Mouse (Mus musculus) intestine, embryonic 15.5 days (tissue): ENCODE data around the gene Miga1. TPM values are rescaled to one million over a fixed set of nuclear protein-coding genes. Genes with fewer than 3 reads are reported as not detected.

ENCODE experiments used
- ATAC-seq: fragments of 200-750 bp; cut with Nextera tagmentation; 2 replicates; pipeline ENCODE4 v1.8.0; 2017; ENCODE audit warnings: moderate TSS enrichment, moderate library complexity
- H3K27ac ChIP-seq: fragments of 300-500 bp; sonication (generic); 2 replicates; pipeline ENCODE4 v1.5.1; 2015; ENCODE audit warnings: mild to moderate bottlenecking, inconsistent platforms
- H3K27me3 ChIP-seq: fragments of 300-500 bp; sonication (generic); replicated peaks from 2 replicates; pipeline ENCODE4 v1.6.1; 2015; ENCODE audit warnings: inconsistent platforms
- H3K36me3 ChIP-seq: fragments of 300-500 bp; sonication (generic); 2 replicates; pipeline ENCODE4 v1.6.1; 2015; ENCODE audit warnings: inconsistent platforms
- H3K4me1 ChIP-seq: fragments of 300-500 bp; sonication (generic); replicated peaks from 2 replicates; pipeline ENCODE4 v1.6.1; 2015; ENCODE audit warnings: inconsistent platforms
- H3K4me2 ChIP-seq: fragments of 300-500 bp; sonication (generic); replicated peaks from 2 replicates; pipeline ENCODE4 v1.6.1; 2015; ENCODE audit warnings: mild to moderate bottlenecking, inconsistent platforms
- H3K4me3 ChIP-seq: fragments of 300-500 bp; sonication (generic); replicated peaks from 2 replicates; pipeline ENCODE4 v1.5.1; 2015; ENCODE audit warnings: inconsistent platforms
- H3K9ac ChIP-seq: fragments of 300-500 bp; sonication (generic); 2 replicates; pipeline ENCODE4 v1.6.1; 2015; ENCODE audit warnings: inconsistent platforms
- H3K9me3 ChIP-seq: fragments of 300-500 bp; sonication (generic); 2 replicates; pipeline ENCODE4 v1.6.1; 2016; ENCODE audit warnings: inconsistent platforms
- WGBS: fragments of 180-500 bp; shearing (Covaris S2); methylation state at CpG from one replicate; pipeline ENCODE4 v1.1.7; 2015; 5-methylcytosine and 5-hydroxymethylcytosine counted together
- polyA plus RNA-seq: library from polyadenylated mRNA; unstranded; fragments of >200 nt; fragmentation: Nextera tagmentation; extraction: Ambion mirVana; gene quantifications from 2 replicates; pipeline ENCODE4 v1.2.1, GENCODE M21; 2015

Gene Miga1
- polyA plus RNA-seq, 1 experiment from 2014 or later: 17.4 TPM

DNA sequence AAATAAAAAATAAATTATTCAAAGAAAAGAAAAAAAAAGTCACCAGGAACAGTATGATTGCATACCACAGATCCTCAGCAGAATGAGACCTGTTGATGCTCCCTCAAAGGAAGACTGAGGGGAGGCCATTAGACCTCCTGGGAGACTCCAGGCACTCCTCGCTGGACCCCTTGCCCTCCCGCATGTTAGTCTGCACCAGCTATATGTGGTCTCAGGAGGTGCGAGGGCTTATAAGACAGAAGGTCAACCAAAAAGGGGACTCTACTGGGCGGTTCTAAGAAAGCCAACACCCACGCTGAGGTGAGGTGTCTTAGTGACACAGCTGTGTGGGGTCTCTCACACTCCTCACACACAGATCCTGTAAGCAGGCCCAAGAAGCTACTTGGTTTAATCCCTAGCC, 44.3 kb downstream of the Miga1 start:
- Histone ChIP-seq H3K27me3 (no peaks in the 10 kb centered on the region), H3K4me3 (no peak overlapping the region), H3K4me2 (no peak overlapping the region), H3K9me3 (no peaks in the 10 kb centered on the region), H3K36me3 (no peaks in the 10 kb centered on the region), H3K27ac (no peak overlapping the region), H3K9ac (no peak overlapping the region), H3K4me1 (0 out of 2 replicates have a peak, but pooled peaks cover 8% of the 10 kb centered on the region)
- WGBS: 94% methylated on average over 5 of the region's 5 CpGs
- ATAC-seq: no peak

DNA sequence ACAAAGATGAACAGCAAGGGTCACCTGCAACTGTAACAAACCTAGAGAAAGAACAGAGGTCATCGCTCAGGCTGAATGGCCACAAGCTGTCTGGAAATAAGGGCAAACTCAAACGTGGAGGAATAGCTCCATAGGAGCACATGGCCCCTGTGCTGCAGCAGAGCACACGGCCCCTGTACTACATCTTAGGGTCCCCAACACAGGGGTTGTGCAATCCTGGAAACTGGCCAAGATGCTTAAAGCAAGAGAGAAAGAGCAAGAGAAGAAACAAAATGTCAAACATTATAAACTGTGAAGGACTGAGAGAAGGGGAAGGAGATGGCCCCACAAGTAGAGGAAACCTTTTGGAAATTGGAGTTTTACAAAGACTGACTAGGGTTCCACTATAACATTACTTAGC, 45.8 kb downstream of the Miga1 start:
- no peak overlapping the region for H3K27ac ChIP-seq
- no peaks in the 10 kb centered on the region for H3K36me3 ChIP-seq
- no peaks in the 10 kb centered on the region for H3K27me3 ChIP-seq
- no peak overlapping the region for H3K9ac ChIP-seq
- no peaks in the 10 kb centered on the region for H3K9me3 ChIP-seq
- H3K4me3 ChIP-seq: no peak overlapping the region
- no peak overlapping the region for H3K4me2 ChIP-seq
- H3K4me1 ChIP-seq: 0 out of 2 replicates have a peak, but pooled peaks cover 8% of the 10 kb centered on the region
- no peak for ATAC-seq
- WGBS: 52% methylated on average over 3 of the region's 3 CpGs

DNA sequence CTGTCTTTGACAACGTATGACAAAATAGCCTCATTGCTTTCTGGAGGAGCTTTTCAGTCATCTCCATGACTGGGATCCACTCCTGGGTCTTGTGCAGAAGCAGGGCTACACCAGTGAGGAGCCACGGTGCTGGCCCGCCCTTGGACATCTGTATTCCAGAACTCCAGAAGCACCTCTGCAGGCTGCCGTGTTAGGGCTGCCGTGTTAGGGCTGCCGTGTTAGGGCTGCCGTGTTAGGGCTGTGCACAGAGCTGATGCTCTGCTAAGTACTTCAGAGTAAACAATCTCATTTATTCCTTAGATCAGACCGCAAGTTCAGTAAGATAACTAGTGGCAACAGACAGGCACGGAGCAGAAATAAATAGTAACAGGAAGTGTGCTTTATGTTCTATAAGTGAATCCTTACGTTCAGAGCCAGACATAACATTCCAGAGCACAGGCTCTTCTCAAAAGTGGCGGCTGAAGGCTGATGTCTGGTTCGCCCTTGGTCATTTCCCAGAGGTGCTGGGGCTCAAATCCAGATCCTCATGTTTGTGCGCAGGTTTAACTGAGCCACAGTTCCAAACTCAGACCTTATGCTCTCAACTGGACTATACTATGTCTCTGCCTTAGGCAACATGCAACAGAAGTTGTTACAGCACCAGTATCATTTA, 46.6 kb downstream of the Miga1 start:
- peak; percentile 23; the same call in 1 of the 2 replicates for ATAC-seq
- Histone ChIP-seq H3K4me2 (no peak overlapping the region), H3K27ac (no peak overlapping the region), H3K9ac (no peak overlapping the region), H3K36me3 (no peaks in the 10 kb centered on the region), H3K9me3 (no peaks in the 10 kb centered on the region), H3K4me1 (0 out of 2 replicates have a peak, but pooled peaks cover 8% of the 10 kb centered on the region), H3K27me3 (no peaks in the 10 kb centered on the region), H3K4me3 (no peak overlapping the region)
- 51% methylated on average over 13 of the region's 13 CpGs for WGBS

DNA sequence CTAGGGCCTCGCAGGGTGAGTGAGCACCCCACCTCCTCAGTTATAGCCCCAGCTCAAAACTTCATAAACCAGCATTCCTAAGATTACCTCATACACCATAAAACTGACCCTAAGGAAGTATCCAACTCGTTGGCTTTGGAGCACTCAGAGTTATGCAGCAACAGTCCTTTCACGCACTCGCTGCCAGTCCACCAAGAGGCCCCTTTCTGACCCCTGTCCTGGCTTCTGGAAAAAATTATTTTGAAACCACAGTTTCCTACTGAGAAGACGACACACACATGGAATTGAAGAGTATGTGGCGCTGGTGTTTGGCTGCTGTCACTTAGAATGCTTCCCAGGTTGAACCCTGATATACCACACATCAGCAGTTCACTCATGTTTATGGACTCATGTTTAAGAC, 48.3 kb downstream of the Miga1 start:
- Histone ChIP-seq H3K4me2 (no peak overlapping the region), H3K9ac (no peak overlapping the region), H3K27ac (no peak overlapping the region), H3K4me1 (0 out of 2 replicates have a peak, but pooled peaks cover 8% of the 10 kb centered on the region), H3K36me3 (no peaks in the 10 kb centered on the region), H3K4me3 (no peak overlapping the region), H3K9me3 (no peaks in the 10 kb centered on the region), H3K27me3 (no peaks in the 10 kb centered on the region)
- ATAC-seq: no peak
- WGBS: 62% methylated on average over 6 of the region's 6 CpGs

DNA sequence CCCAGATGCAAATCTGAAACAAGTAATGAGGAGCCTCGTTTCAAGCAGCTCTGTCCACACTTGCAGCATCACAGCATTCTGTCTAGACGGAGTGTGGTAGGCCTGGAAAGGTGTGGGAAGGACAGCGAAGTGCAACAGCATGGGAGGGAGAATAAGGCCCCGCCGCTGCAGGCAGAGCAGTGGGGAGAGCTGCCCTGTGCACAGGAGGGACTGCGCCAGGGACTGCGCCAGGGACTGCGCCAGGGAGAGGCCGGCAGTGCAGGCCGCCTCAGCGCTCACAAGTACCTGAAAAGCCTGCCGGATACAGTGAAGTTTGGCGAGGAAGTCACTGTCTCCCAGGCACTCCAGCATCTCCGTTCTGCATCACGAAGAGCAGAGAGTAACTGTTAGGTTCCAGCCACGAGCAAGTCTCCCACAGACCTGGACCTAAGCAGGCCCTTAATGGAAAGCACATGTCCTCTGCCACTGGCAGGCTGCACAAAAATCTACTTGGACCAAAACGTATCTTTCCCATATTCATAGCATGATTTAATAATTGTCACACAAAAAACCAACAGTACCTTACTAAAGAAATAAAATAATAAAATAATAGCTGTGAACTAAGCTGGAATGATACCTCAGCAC, 49.9 kb downstream of the Miga1 start:
- ATAC-seq: no peak
- H3K36me3 ChIP-seq: no peaks in the 10 kb centered on the region
- 0 out of 2 replicates have a peak, but pooled peaks cover 8% of the 10 kb centered on the region for H3K4me1 ChIP-seq
- WGBS: 91% methylated on average over 17 of the region's 17 CpGs
- H3K4me2 ChIP-seq: no peak overlapping the region
- H3K27ac ChIP-seq: no peak overlapping the region
- H3K4me3 ChIP-seq: no peak overlapping the region
- H3K9me3 ChIP-seq: no peaks in the 10 kb centered on the region
- no peaks in the 10 kb centered on the region for H3K27me3 ChIP-seq
- H3K9ac ChIP-seq: no peak overlapping the region

- no peaks in the 10 kb centered on the region for H3K36me3 ChIP-seq
- H3K9ac ChIP-seq: no peak overlapping the region
- no peak overlapping the region for H3K4me3 ChIP-seq
- H3K27me3 ChIP-seq: no peaks in the 10 kb centered on the region
- ATAC-seq: no peak
- no peaks in the 10 kb centered on the region for H3K9me3 ChIP-seq
- no peak overlapping the region for H3K4me2 ChIP-seq
- H3K4me1 ChIP-seq: 0 out of 2 replicates have a peak, but pooled peaks cover 3% of the 10 kb centered on the region
- H3K27ac ChIP-seq: no peak overlapping the region
- WGBS: 85% methylated on average over 4 of the region's 4 CpGs
Observed at GRCm38 (mm10) chr3:152288740-152289139, 51.5 kb downstream of the Miga1 start.

DNA sequence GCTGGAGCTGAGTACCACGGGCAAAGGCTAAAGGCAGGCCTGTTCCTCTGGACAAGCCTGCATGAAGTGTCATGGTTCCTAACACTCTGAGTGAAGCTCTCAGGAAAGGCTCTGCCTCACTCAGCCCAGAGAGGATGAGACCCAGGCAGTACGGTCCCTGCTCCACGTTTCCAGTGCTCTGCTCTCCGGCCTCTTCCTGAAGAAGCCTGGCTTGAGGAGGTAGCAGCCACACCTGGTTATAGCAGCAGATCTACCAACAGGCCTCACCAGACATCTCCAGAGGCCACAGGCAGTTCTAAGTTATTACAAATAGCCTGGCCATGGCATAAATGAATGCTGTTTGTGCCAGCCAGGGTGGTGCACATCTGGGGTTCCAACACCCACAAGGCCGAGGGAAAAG, 51.9 kb downstream of the Miga1 start:
- Histone ChIP-seq H3K4me3 (no peak overlapping the region), H3K27ac (no peak overlapping the region), H3K27me3 (no peaks in the 10 kb centered on the region), H3K4me2 (no peak overlapping the region), H3K4me1 (no peaks in the 10 kb centered on the region), H3K36me3 (no peaks in the 10 kb centered on the region), H3K9ac (no peak overlapping the region), H3K9me3 (no peaks in the 10 kb centered on the region)
- 90% methylated on average over 5 of the region's 5 CpGs for WGBS
- no peak for ATAC-seq

DNA sequence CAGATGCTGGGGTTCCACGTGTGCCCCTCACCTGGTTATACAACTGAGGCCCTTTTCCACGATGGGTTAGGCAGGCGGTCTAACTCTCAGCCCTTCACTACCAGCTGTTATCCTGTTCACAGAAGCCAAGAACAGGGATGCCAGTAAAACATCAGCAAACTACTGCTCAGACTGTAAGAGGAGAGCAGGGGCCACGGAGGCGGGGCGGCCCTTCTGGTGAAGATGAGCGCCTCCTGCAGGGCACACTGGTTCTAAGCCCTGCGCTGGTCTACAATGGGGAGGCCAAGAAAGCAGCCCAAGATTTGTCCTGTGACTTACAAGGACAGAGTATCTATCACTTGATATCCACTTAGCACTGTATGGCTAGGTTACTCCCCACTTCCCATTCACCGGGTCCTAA, 52.4 kb downstream of the Miga1 start:
- no peak overlapping the region for H3K9ac ChIP-seq
- H3K36me3 ChIP-seq: no peaks in the 10 kb centered on the region
- no peaks in the 10 kb centered on the region for H3K4me1 ChIP-seq
- H3K27me3 ChIP-seq: no peaks in the 10 kb centered on the region
- ATAC-seq: no peak
- WGBS: 85% methylated on average over 9 of the region's 9 CpGs
- no peak overlapping the region for H3K27ac ChIP-seq
- H3K9me3 ChIP-seq: no peaks in the 10 kb centered on the region
- no peak overlapping the region for H3K4me3 ChIP-seq
- H3K4me2 ChIP-seq: no peak overlapping the region

- H3K27ac ChIP-seq: no peak overlapping the region
- no peak overlapping the region for H3K4me3 ChIP-seq
- no peaks in the 10 kb centered on the region for H3K4me1 ChIP-seq
- no peaks in the 10 kb centered on the region for H3K27me3 ChIP-seq
- ATAC-seq: no peak
- WGBS: 92% methylated on average over 5 of the region's 5 CpGs
- H3K4me2 ChIP-seq: no peak overlapping the region
- H3K9ac ChIP-seq: no peak overlapping the region
- H3K36me3 ChIP-seq: no peaks in the 10 kb centered on the region
- H3K9me3 ChIP-seq: no peaks in the 10 kb centered on the region
Observed at GRCm38 (mm10) chr3:152284759-152285158, 55.4 kb downstream of the Miga1 start.

- 97% methylated on average over 1 of the region's 1 CpGs for WGBS
- no peaks in the 10 kb centered on the region for H3K27me3 ChIP-seq
- no peaks in the 10 kb centered on the region for H3K36me3 ChIP-seq
- H3K27ac ChIP-seq: no peak overlapping the region
- no peak overlapping the region for H3K4me3 ChIP-seq
- no peaks in the 10 kb centered on the region for H3K4me1 ChIP-seq
- no peak overlapping the region for H3K4me2 ChIP-seq
- H3K9me3 ChIP-seq: no peaks in the 10 kb centered on the region
- ATAC-seq: no peak
- H3K9ac ChIP-seq: no peak overlapping the region
Observed at GRCm38 (mm10) chr3:152284306-152284705, 55.9 kb downstream of the Miga1 start.

- H3K27ac ChIP-seq: no peak overlapping the region
- WGBS: 34% methylated on average over 3 of the region's 3 CpGs
- no peak for ATAC-seq
- H3K4me3 ChIP-seq: no peak overlapping the region
- H3K4me2 ChIP-seq: no peak overlapping the region
- H3K4me1 ChIP-seq: no peaks in the 10 kb centered on the region
- H3K9ac ChIP-seq: no peak overlapping the region
- H3K9me3 ChIP-seq: no peaks in the 10 kb centered on the region
- H3K36me3 ChIP-seq: no peaks in the 10 kb centered on the region
- no peaks in the 10 kb centered on the region for H3K27me3 ChIP-seq
Observed at GRCm38 (mm10) chr3:152282126-152282525, 58.1 kb downstream of the Miga1 start.

DNA sequence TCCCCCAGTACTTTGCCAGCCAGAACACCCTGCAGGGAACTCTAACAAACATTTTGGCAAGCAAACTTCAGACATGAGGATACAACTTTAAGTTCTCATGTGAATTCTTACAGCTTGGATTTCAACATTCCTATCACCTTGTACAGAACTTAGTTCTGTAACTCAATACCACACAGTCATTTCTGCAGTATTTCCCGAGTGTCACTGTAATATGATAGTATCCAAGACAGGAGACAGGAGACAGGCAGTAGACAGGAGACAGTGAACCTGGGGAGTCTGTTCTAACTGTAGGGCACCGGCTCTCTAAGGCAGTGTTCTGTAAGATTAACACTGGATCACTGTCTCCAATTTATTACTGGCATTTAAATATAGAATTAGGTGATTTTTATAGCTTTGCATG, 61.8 kb downstream of the Miga1 start:
- H3K27me3 ChIP-seq: no peaks in the 10 kb centered on the region
- H3K4me1 ChIP-seq: no peaks in the 10 kb centered on the region
- no peak overlapping the region for H3K4me2 ChIP-seq
- no peak for ATAC-seq
- H3K27ac ChIP-seq: no peak overlapping the region
- no peaks in the 10 kb centered on the region for H3K9me3 ChIP-seq
- H3K36me3 ChIP-seq: peaks cover 3% of the 10 kb centered on the region; the same call in 1 of the 2 replicates
- no peak overlapping the region for H3K9ac ChIP-seq
- WGBS: 48% methylated on average over 2 of the region's 2 CpGs
- H3K4me3 ChIP-seq: no peak overlapping the region

- H3K4me2 ChIP-seq: no peak overlapping the region
- H3K4me3 ChIP-seq: no peak overlapping the region
- no peak for ATAC-seq
- 83% methylated on average over 2 of the region's 2 CpGs for WGBS
- H3K36me3 ChIP-seq: peaks cover 3% of the 10 kb centered on the region; the same call in 1 of the 2 replicates
- H3K9me3 ChIP-seq: no peaks in the 10 kb centered on the region
- no peak overlapping the region for H3K9ac ChIP-seq
- no peak overlapping the region for H3K27ac ChIP-seq
- H3K27me3 ChIP-seq: no peaks in the 10 kb centered on the region
- no peaks in the 10 kb centered on the region for H3K4me1 ChIP-seq
Observed at GRCm38 (mm10) chr3:152277912-152278311, 62.3 kb downstream of the Miga1 start.
